Mouse (Mus musculus) lung, postnatal 0 days (tissue): ENCODE results near the gene Mettl16. TPM values are rescaled to one million over a fixed set of nuclear protein-coding genes. Genes with fewer than 3 reads are reported as not detected.
A peak's percentile ranks its signal among the peaks of the same experiment; 100 is the strongest.

ENCODE experiments used
- ATAC-seq: fragments of 200-750 bp; cut with Nextera tagmentation; 2 replicates; pipeline ENCODE4 v1.8.0; 2017; ENCODE audit warnings: moderate library complexity
- DNase-seq: peaks from one replicate; pipeline ENCODE4 v3.0.0-alpha.2; 2016; ENCODE audit warnings: low spot score
- H3K27ac ChIP-seq: fragments of 300-500 bp; sonication (generic); 2 replicates; pipeline ENCODE4 v1.5.1; 2014; ENCODE audit warnings: antibody characterized with exemption, mild to moderate bottlenecking, low read length, mixed read lengths
- H3K27me3 ChIP-seq: fragments of 300-500 bp; sonication (generic); replicated peaks from 2 replicates; pipeline ENCODE4 v1.6.1; 2014; ENCODE audit warnings: low read length, mixed read lengths; ENCODE audit not compliant: insufficient read depth
- H3K36me3 ChIP-seq: fragments of 300-500 bp; sonication (generic); 2 replicates; pipeline ENCODE4 v1.6.1; 2014; ENCODE audit warnings: low read length, mixed read lengths; ENCODE audit not compliant: insufficient read depth
- H3K4me1 ChIP-seq: fragments of 300-500 bp; sonication (generic); 2 replicates; pipeline ENCODE4 v1.6.1; 2014; ENCODE audit warnings: antibody characterized with exemption, low read depth, low read length, mixed read lengths; ENCODE audit not compliant: insufficient read depth
- H3K4me2 ChIP-seq: fragments of 300-500 bp; sonication (generic); replicated peaks from 2 replicates; pipeline ENCODE4 v1.6.1; 2014; ENCODE audit warnings: low read depth, mild to moderate bottlenecking, low read length, moderate library complexity, mixed read lengths
- H3K4me3 ChIP-seq: fragments of 300-500 bp; sonication (generic); 2 replicates; pipeline ENCODE4 v1.5.1; 2014; ENCODE audit warnings: low read depth, low read length
- H3K9ac ChIP-seq: fragments of 300-500 bp; sonication (generic); replicated peaks from 2 replicates; pipeline ENCODE4 v1.6.1; 2014; ENCODE audit warnings: low read depth, mild to moderate bottlenecking
- H3K9me3 ChIP-seq: fragments of 300-500 bp; sonication (generic); 2 replicates; pipeline ENCODE4 v1.6.1; 2016; ENCODE audit warnings: low read length, mixed read lengths
- CTCF ChIP-seq: IDR thresholded peaks from 2 replicates; pipeline ENCODE4 v1.5.1; 2016; ENCODE audit warnings: antibody characterized with exemption, mild to moderate bottlenecking
- EP300 ChIP-seq: IDR thresholded peaks from 2 replicates; pipeline ENCODE4 v1.6.1; 2016; ENCODE audit warnings: antibody characterized with exemption, mild to moderate bottlenecking, control low read depth
- WGBS: fragments of 180-500 bp; shearing (Covaris S2); extraction: QIAGEN DNeasy Blood & Tissue Kit; methylation state at CpG from one replicate; pipeline ENCODE4 v1.1.7; 2014; 5-methylcytosine and 5-hydroxymethylcytosine counted together
- polyA plus RNA-seq: library from polyadenylated mRNA; unstranded; fragments of >200 nt; fragmentation: Nextera tagmentation; extraction: Ambion mirVana; gene quantifications from 2 replicates; pipeline ENCODE4 v1.2.1, GENCODE M21; 2015

The Mettl16 gene
- polyA plus RNA-seq, 1 experiment from 2014 or later = 13.7 TPM

DNA sequence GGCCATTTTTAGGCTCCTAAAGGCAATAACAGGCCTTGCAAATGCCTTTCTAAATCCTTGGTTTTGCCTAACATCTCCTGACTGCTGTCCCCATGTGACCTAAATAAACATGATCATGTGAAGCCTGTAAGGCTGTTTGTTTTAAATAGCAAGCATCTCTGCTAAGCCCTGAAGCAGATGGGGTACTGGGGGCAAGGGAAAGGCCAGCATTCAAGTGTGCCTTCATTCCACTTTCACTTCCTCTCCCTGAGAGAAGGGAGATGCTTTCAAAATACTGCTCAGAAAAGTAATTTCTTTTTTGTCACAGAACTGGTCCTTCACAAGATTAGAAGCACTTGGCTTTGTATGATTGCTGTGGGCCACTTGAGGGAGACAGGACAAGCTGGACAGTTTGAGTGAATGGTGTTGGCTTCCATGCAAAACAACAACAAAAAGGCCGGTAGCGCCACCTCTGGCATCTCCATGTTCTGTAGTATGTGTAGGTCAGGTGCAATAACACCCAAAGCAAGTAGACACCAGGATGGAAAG lies 57.8 kb downstream of the Mettl16 start:
- H3K4me1 ChIP-seq = peaks cover 16% of the 10 kb centered on the region; the same call in 1 of the 2 replicates
- TF ChIP-seq CTCF = peak; percentile 47
- TF ChIP-seq EP300 = no peak
- no peak overlapping the region for H3K4me3 ChIP-seq
- H3K27me3 ChIP-seq = no peaks in the 10 kb centered on the region
- 45% methylated on average over 2 of the region's 2 CpGs for WGBS
- no peak for ATAC-seq
- H3K9ac ChIP-seq = no peak overlapping the region
- no peaks in the 10 kb centered on the region for H3K9me3 ChIP-seq
- no peak overlapping the region for H3K27ac ChIP-seq
- no peak for DNase-seq
- no peak overlapping the region for H3K4me2 ChIP-seq
- no peaks in the 10 kb centered on the region for H3K36me3 ChIP-seq

DNA sequence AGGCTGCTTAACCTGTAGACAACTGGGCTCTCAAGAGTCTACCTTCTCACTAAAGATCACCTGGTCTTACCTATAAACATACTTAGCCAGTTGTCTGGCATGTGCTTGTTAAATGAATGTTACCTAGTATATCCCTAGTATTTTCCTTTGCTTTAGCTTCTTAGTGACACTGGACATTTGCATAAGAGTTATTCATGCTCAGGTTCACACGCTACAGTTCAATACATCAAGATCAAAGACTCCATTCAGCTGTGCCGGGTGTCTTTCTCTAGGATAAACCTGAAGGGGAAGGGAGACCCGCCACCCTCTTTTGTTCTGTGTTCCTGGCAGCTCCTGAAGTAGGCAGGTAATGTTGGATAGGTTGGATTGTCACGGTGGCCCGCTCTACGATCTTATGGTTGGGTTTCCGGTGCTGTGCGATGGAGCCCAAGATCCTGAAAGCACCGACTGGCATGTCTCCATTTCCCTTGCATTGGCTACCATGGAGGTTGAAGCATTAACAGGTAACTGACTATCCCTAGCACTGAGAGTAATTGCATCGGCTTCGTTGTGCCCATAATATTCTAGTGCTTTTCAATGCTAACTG lies 58.4 kb downstream of the Mettl16 start:
- Histone ChIP-seq H3K27ac (peak overlapping the region; percentile 98; the same call in 1 of the 2 replicates), H3K4me3 (peak overlapping the region; percentile 81), H3K4me2 (peak overlapping the region; percentile 84), H3K36me3 (no peaks in the 10 kb centered on the region), H3K27me3 (no peaks in the 10 kb centered on the region), H3K4me1 (peaks cover 22% of the 10 kb centered on the region; the same call in 1 of the 2 replicates), H3K9me3 (no peaks in the 10 kb centered on the region), H3K9ac (no peak overlapping the region)
- no peak for ATAC-seq
- TF ChIP-seq CTCF (no peak), EP300 (0 out of 2 replicates have a peak, but pooled peaks have one; percentile 14)
- 18% methylated on average over 11 of the region's 11 CpGs for WGBS
- DNase-seq = peak; percentile 33

DNA sequence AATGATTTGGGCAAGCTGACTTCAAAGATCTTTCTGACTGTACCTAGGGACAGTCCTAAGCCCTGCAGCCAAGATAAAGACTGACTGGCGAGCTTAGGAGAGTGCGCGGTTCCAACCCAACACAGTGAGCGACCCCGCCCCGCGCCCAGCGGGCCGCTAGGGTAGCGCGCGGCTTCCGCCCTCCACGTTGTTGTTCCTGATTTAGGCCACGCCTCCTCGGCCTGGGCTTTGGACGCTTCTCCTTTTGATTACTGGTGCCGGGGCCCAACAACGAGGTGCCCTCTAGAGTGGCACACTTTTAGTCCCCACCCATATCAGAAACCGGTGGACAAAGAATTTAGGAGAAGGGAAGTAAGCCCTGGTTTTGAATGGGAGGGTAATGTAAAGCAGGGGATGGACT lies 59.2 kb downstream of the Mettl16 start:
- no peaks in the 10 kb centered on the region for H3K9me3 ChIP-seq
- DNase-seq (peak; percentile 96), ATAC-seq (peak; percentile 42)
- whole genome bisulfite sequencing = 0% methylated on average over 20 of the region's 20 CpGs
- H3K4me1 ChIP-seq = peaks cover 25% of the 10 kb centered on the region; the same call in 1 of the 2 replicates
- H3K9ac ChIP-seq = peak overlapping the region; percentile 29
- H3K4me3 ChIP-seq = peak overlapping the region; percentile 81
- no peaks in the 10 kb centered on the region for H3K27me3 ChIP-seq
- H3K4me2 ChIP-seq = peak overlapping the region; percentile 84
- peak overlapping the region; percentile 98 for H3K27ac ChIP-seq
- TF ChIP-seq EP300 = no peak
- peak; percentile 34 for TF ChIP-seq CTCF
- H3K36me3 ChIP-seq = no peaks in the 10 kb centered on the region

DNA sequence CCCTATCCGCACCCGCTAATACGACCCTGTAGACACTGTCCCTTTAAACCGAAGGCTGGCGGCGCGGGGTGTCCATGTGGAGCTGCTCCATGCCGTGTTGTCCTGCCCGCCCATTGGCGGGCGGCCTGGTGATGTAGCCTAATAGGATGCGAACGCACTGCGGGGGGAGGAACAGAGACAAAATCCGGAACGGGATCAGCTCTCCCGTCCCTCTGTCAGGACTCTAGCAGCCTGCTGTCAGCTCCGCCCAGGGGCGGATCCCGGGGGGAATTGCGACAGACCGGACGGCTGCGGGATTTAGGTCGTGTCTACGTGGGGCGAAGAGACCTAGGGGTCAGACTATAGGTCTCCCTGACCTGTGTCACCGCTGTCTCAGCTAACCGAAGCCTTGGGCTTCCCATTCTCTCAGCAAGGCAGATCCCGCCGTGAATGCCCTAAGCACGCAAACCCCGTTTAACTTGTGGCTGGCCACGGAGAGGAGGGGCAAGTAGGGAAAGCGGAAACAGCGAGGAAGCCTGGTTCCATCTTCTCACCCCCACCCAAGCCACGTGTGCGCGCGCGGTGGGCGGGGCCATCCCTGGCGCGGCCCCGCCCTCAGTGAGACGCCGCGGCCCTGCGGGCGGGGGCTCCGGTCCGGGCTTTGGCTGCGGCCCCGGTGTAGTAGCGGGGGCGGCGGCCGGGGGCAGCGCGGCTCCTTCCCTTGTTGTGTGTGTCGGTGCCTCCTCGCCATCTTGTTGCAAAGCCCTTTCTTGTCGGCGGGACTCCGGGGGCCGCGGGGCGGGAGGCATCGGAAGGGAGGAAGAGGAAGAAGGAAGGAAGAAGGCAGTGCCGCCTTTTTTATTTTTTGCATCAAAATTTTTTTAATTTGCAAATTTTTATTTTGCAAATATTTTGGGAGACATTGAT lies 59.9 kb downstream of the Mettl16 start, which contains the start of gene Mnt:
TSS of gene Mnt (plus strand) at position 665 of the 906 bp plus-strand sequence.
- Histone ChIP-seq H3K4me1 (peaks cover 25% of the 10 kb centered on the region; the same call in 1 of the 2 replicates), H3K9ac (peak within 1 kb of the TSS; percentile 96), H3K27ac (peak within 1 kb of the TSS; percentile 98), H3K4me3 (peak within 1 kb of the TSS; percentile 81), H3K27me3 (no peaks in the 10 kb centered on the region), H3K4me2 (peak within 1 kb of the TSS; percentile 84), H3K36me3 (no peaks in the 10 kb centered on the region), H3K9me3 (no peaks in the 10 kb centered on the region)
- TF ChIP-seq EP300 (peak; percentile 65), CTCF (peak; percentile 34)
- DNase-seq = peak; percentile 100
- 4% methylated on average over 43 of the region's 70 CpGs for WGBS
- peak; percentile 77 for ATAC-seq

DNA sequence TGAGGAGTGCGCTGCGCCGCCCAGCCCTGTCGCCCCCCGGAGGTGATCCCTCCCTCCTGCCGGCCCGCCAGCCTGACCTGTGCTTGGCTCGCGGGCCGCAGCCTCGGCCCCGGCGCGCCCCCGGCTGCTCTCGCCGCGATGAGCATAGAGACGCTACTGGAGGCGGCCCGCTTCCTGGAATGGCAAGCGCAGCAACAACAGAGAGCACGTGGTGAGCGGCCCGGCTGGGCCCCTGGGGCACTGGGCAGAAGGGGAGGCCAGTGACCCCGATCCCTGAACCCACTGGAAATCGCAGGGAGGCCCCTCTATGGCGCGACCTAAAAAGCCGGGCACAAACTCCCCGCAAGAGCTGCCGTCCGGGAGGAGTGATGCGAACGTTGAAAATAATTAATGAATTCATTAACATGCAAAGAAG lies 60.6 kb downstream of the Mettl16 start:
- no peak for ATAC-seq
- no peaks in the 10 kb centered on the region for H3K27me3 ChIP-seq
- peak overlapping the region; percentile 84 for H3K4me2 ChIP-seq
- H3K9ac ChIP-seq = peak overlapping the region; percentile 96
- peak overlapping the region; percentile 98 for H3K27ac ChIP-seq
- DNase-seq = peak; percentile 68
- H3K9me3 ChIP-seq = no peaks in the 10 kb centered on the region
- peak overlapping the region; percentile 81 for H3K4me3 ChIP-seq
- WGBS = under 1% methylated on average over 34 of the region's 35 CpGs
- H3K4me1 ChIP-seq = peaks cover 25% of the 10 kb centered on the region; the same call in 1 of the 2 replicates
- TF ChIP-seq CTCF = no peak
- TF ChIP-seq EP300 = no peak
- H3K36me3 ChIP-seq = no peaks in the 10 kb centered on the region
